Mouse (Mus musculus) gastrocnemius, postnatal 25 days (tissue): Measurements from ENCODE around the gene Akt2. TPM values are rescaled to one million over a fixed set of nuclear protein-coding genes. Genes with fewer than 3 reads are reported as not detected.

Source experiments
- DNase-seq: peaks from one replicate; pipeline ENCODE4 v3.0.0; 2022
- long read RNA-seq, 2 experiments: library from polyadenylated mRNA; stranded (forward); transcript quantifications; one replicate each; pipeline ENCODE4 v2.0.0; 2021
- total RNA-seq, 2 experiments: library from RNA; stranded (reverse); gene quantifications; 1 replicate in 1 of 2; 2 replicates in 1 of 2; pipeline ENCODE4 v1.2.3; 2021

The Akt2 gene
- total RNA-seq = 100 to 1,000 TPM; 135 to 147 TPM
- long read RNA-seq, experiment 1, full-length matches to known transcripts = 54 of 122 reads
- long read RNA-seq, experiment 1, partial matches to known transcripts = 60 of 122 reads
- long read RNA-seq, experiment 1, other reads (novel, unspliced or antisense) = 8 of 122 reads
- long read RNA-seq, experiment 2, full-length matches to known transcripts = 66 of 141 reads
- long read RNA-seq, experiment 2, partial matches to known transcripts = 63 of 141 reads
- long read RNA-seq, experiment 2, other reads (novel, unspliced or antisense) = 12 of 141 reads

DNA sequence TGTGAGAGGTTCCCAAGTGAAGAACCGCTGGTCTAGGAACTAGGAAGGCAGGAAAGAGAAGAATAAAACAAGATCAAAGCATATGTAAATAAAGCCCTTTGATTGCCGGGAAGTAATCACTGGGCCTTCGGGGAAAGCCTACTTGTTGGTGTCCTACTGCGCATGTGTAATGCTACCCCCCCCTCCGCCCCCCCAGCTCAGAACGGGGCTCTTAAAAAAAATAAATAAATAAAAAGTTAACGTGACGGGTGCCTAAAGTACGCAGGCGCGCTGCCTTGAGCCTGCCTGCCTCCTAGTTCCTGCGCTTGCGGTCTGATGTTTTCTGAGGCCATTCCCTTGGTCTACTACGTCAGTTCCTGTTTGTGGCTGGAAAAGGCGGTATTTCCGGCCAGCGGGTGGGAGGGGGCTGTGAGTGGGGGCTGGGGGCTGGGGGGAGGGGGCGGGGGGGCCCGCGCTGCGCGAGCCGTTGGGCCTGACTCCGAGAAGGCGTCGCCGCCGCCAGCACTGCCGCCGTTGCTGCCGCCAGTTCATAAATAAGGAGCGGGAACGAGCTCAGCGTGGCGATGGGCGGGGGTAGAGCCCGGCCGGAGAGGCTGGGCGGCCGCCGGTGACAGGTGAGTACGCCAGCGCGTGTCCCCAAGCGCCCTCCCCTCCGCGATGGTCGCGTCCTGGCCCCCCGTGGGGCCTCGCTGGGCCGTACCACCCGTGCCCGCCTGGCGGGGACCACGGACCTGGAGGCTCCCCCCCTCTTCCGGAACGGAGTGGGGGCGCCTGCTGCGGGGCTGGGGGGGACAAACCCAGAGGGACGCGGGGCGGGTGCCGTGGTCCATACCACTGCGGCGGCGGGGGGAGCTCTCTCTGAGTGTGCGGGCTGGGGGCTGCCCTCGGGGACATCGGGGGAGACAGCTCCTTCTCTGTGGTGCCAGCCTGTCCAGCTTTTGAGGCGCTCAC lies at the start of gene Akt2:
Gene Akt2 (plus strand): TSS at position 287 of the 951 bp plus-strand sequence.
- peak; percentile 92 for DNase-seq

DNA sequence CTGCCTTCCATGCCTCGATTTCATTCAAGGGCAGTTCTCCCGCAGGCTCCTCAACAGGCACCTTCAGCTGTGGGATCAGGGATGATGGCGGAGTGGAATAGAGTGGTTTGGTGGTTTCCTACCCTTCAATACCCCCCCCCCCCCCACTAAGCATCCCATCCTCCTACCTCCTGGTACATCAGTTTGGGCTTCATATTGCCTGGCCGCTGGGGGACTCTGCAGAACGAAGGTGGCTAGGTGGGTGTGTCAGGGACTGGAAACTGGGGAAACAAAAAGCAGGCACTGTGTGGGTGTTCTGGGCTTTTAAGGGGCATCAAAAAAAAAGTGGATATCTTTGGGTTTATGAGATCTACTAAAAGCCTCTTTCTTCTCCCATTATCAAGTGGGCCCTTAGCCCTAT lies 49.4 kb upstream of the Akt2 start:
- DNase-seq = no peak

DNA sequence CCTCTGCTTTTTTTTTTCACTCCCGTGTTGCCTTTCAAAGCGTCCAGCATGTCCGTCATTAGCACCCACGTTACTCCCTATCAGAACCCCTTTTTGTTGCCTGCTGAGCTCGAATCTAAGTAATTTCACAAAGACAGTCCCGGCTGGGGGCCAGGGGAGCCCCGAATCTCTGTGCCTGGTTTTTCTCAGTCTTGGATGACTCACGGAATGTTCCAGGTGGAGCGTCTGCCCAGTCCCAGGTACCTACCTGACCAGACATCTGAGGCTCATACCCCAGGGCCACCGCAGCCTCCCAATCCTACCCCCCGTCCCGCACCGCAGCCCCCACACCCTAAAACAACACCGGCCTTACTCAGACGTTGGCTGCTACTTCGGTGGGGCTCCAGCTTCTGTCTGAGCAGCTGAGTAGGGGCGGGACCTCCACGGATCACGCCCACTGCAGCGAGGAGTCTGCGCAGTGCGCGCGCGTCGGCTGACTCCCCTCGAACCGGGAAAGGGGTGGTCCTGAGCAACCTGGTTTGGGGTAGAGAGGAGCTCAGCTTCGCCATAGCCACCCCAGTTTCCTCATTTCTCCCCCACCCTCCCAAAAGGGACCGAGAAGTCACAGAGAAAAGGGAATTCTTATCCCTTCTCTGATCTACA lies 48.8 kb upstream of the Akt2 start:
- peak; percentile 76 for DNase-seq

DNA sequence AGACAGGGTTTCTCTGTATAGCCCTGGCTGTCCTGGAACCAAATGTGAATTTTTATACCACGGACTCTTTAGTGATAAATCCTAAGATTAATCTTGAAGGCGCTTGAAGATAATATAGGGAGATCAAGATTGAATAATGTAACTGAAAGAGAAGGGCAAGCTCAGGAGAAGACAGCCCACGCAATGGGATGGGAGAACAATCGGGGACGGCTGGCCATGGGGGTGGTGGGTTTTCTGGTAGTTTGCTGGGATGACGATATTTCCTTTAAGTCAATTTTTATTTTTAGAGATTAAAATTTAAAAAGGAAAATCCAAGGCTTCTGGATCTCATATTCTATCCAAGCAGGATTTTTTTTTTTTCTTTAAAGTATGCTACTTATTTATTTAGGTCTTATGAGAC lies 48.3 kb upstream of the Akt2 start:
- no peak for DNase-seq

DNA sequence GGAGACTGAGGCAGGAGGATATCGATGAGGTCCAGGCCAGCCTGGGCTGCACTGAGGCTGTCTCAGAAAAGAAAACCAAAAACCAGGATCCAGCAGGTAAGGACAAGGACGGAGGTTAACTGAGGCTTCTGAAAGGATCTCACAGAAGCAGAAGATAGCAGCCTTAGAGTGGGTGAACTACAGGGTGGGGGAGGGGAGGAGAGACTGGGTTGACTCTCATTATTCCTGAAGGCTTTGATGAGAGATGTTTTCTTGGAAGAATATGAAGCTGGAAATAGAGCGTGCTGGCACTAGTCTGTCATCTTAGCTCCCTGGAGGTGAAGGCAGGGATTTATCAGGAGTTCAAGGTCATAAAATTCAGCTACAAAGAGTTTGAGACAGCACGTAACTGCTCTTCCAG lies 47.5 kb upstream of the Akt2 start:
- no peak for DNase-seq

DNA sequence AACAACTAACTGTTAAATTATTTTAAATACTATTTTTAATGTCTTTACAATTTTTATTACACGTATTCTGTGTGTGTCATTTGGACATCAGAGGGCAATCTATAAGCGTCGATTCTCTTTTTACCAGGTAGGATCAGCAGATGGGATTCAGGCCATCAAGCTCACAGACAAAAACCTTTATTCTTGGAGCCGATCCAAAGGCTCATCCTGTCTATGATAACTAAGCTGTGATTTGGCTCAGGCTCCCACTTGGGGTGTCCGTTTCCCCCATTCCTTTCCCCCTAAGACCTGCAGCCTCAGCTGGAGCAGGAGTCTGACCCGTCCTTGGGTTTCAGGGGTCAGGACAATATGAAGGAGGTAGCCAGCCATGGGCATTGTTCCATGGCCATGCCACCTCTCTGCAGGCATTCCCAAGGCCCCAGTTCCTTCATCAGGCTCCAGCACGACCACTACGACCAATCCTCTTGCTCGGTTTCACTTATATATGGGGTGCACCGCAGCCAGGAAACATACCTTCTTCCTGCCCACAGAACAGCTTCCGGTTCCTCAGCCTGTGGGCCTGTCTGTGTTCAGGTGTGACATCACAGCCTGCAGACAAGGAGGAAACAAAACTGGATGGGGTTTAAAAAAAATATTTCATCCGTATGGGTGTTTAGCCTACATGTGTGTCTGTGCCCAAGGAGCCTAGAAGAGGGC lies 46.5 kb upstream of the Akt2 start:
- no peak for DNase-seq

DNA sequence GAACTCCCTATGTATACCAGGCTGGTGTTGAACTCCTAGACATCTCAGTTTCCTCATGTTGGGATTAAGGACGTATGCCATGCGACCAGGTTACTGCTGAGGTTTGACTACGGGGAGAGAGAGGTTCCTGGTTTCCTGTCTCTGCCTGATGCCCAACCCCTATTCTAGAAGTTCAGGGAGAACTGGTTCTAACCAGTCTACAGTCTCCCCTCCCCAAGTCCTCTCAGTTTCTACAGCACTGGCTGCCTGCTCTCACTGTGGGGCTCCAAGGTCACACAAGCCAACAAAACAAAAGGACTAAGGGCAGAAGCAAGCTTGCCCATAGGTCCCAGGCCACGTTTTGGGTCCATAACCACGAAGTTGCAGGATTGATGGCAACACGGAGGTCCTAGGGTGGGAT lies 41.8 kb upstream of the Akt2 start:
- no peak for DNase-seq

DNA sequence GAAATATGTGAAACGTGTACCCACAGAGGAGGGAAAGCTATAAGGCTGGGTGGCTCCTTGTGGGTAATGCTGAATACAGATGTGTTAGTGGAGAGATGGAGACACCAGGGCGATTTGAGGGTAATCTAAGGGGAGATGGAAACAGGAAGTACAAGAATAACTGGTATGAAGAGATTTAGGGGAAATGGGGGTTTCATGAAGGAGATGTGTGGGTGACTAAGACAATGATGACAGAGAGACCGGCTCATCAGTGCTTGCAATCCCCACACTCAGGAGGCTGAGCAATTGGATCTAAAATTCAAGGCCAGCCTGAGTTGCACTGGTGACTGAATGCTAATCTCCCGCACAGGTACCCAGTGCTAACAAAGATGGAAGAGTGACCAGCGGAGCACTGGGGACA lies 39.3 kb upstream of the Akt2 start:
- DNase-seq = no peak

DNA sequence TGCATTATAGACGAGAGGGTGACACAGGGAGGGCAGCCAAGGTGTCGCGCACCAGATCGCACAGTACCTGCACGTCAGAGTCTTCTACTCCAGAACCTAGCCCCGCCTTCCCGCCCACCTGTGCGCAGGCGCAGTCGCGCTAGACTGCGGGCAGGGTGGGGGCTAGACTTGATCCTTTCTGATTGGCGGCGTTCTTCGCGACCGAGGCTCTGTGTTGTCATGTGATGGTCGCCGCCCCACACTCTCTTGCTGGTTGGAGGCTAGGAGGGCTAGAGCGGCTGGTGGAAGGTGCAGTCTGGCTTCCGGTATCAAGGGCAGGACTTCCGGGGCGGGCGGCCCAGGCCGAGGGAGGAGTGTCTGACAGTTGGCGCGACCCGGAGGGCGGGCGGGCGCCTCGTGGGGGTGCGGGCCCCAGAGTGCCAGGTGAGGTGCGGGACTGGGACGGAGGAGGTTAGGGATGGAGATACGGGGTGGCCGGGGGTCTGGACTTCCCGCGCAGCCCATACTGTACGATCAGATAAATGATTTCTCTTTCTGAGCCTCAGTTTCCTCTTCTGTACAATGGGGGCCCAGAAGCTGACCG lies 38.3 kb upstream of the Akt2 start, which contains the start of the genes Pld3 and 2310022A10Rik:
Gene Pld3 (minus strand): TSS at position 288 of the 583 bp plus-strand sequence.
Gene 2310022A10Rik (plus strand): TSS at position 303 of the 583 bp plus-strand sequence.
- DNase-seq = peak; percentile 96

DNA sequence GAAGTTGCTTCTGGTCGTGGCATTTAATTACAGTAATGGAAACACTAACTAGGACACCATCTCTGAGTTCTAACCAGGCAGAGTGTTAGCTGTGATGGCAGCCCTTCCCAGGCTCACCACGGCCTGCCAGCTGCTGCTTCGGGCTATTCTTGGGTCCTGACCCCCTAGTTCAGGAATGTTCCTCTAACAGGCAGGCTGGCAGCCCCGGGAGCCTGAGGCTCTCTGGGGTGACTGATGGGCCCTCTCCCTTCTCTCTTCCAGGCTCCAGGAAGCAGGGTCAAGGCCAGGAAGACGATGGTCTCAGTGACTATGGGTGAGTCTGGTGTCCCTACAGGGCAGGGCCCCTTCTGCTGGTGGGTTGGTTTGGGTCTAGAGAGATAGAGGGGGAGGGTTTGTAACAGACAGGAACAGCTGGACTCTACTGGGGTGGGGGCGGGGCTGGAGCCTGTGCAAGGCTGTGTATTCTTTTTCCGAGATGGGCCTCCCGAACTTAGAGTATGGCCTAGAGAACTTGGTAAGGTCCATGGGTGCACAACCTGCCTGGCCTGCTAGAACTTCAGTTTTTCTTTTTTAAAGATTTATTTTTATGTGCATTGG lies 31.0 kb upstream of the Akt2 start:
- peak; percentile 85 for DNase-seq

DNA sequence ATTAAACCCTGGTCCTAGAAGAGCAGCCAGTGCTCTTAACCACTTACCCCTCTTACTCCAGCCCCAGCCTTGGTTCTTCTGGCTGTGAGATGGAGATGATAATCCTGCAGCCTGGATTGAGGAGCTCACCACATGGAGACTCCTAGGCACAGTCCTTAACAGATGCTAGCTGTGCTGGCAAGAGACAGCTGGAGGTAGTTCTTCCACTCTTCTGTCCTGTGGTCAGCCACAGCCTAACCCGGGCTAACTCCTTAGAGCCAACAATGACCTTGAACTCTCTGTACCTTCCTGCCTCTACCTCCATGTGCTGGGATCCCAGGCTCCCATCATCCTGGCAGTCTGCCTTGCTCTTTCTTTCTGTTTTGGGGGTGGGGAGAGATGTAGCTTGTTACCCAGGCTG lies 30.4 kb upstream of the Akt2 start:
- no peak for DNase-seq

DNA sequence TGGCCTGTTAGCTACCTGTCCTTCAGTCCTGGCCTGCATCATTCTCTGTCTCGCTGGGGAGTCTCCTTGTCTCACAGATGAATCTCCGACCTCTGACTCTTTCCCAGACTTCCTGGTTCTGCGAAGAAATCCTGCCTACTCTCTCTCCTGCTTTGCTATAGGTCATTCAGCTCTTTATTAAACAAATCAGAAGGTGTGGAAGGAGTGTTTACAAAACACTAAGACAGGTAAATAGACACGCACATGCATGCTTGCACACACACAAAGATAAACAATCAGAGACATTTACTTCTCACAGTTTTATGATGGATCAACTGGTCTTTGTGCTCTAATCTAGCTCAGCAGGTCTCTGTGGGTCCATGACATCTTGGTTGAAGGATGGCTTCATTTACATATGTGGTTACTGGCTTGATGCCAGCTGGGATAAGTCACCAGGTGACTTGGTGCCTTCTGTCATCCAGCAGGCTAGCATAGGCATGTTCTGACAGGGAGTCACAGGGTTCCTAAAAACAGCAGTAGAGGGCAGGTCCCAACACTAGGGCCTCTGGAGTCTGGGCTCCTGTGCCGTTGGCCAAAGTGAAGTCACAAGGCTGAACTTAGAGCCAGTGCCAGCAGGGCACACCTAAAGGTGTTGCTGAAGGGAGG lies 21.6 kb upstream of the Akt2 start:
- DNase-seq = no peak

DNA sequence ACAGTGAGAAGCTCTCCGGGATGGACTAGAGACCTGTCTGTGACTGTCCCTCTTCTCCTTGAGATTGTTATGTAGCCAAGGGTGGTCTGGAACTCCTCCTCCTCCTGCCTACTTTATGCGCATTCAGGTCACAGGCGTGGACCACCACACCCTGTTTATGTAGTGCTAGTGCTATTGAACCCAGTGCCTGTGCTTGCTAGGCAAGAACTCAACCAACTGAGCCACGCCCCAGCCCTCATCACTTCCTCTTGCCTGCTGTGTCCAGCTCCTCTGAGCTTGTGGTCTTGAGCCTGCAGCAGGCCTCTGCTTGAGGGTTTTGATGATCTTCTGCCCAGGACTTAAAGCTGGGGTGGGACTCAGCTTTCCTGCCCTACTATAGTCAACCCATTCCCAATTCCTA lies 19.2 kb upstream of the Akt2 start:
- no peak for DNase-seq

DNA sequence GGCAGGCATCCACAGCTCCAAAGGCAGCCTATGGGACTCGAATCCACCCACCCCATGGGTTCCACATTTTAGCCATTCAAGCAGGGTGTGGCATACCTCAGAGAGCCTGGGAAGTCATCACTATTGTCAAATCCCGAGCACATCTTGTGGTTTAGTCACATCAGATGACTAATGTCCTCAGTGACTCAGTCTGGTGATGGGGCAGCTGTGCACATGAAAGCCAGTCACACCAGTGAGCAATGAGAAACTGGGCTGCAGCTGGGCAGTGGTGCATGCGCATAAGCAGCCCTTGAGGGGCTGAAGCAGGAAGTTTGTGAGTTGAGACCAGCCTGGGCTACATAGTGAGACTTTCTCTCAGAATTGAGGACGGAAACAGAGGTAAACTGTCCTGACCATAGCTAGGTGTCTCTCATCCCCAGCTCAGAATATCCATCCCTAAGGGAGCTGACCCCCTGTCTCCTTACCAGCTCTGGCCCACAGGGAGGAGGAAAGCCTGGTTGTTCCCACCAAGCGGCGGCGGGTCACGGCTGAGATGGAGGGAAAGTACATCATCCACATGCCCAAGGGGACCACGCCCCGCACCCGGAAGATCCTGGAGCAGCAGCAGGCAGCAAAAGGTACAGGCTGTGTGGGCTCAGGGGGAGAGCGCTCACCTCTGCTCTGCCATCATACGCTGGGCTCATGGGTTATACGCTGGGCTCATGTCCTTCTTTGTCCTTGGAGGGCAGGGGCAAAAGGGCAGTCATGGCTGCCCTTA lies 17.1 kb upstream of the Akt2 start:
- no peak for DNase-seq

DNA sequence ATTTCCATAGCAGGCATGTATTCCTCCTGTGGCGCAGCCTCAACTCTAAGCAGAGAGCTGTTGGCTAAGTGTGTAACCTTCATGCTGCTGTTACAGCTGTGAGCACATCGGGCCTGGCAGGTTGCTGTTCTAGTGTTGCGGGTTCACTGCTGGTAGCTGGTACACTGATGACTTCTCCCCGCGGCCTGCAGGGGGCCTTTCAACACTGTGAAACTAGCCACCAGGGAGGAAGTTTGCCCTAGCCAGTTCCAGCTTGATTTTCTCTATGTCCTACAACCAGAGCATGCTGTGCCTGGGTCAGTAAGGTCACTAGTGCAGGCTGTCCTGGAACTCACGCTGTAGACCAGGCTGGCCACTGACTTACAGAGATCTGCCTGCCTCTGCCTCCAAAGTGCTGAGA lies 14.4 kb upstream of the Akt2 start:
- DNase-seq = peak; percentile 41

DNA sequence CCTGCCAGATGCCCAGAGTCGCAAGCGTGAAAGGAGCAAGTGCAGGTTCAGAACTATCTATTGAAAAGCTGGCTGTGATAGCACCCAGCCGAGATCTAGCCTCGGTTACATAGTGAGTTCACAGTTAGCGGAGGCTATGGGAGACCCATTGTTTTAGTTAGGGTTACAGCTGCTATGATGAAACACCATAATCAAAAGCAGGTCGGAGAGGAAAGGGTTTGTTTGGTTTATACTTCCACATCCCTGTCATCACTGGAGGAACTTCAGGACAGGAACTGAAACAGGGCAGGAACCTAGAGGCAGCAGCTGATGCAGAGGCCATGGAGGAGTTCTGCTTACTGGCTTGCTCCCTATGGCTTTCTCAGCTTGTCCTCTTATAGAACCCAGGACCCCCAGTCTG lies 13.8 kb upstream of the Akt2 start:
- no peak for DNase-seq

DNA sequence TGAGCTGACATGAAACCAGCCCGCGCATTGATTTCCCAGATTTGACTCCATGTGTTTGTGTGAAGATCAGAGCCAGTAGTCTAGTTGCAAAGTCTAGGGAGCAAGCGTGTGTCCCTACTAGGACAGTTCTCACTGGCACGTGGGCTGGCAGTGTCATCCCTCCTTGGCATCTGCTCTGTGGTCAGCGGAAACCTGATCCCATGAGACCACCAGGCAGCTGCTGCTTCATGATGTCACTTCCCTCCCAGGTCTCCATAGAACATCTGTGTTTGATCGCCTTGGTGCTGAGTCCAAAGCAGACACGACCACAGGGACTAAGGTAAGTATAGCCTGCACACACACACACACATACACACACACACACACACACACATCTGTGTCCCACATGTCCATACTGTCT lies 12.9 kb upstream of the Akt2 start:
- no peak for DNase-seq

DNA sequence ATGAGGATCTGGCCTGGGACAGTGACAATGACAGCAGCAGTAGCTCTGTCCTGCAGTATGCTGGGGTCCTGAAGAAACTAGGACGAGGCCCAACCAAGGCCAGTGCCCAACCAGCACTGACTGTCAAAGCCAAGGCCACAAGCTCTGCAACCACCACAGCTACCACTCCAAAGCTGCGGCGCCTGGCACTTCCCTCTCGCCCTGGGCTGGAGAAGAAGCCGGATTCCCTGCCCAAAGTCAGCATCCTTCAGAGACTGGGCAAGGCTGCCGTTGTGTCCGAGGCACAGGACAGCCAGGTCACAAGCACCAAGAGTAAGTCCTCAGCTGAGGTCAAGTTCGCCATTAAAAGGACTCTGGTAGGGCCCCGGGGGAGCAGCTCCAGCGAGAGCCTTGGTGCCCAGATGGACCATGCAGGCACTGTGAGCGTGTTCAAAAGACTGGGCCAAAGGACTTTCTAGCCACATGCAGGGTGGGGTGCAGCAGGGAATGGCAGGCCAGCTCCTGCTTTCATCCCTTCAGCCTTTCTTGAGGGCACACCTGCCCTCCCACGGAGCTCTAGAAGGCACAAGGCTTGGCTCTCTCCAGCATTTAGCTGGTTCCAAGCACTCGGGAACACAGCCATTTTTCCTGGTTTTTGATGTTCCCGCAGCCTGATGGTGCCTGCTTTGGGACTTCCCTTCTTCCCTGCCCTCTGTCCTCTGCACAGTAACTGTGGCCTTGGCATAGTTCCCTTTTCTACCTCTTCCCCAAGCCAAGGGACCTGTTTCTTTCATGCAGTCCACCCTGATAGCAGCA lies 10.8 kb upstream of the Akt2 start:
- no peak for DNase-seq

DNA sequence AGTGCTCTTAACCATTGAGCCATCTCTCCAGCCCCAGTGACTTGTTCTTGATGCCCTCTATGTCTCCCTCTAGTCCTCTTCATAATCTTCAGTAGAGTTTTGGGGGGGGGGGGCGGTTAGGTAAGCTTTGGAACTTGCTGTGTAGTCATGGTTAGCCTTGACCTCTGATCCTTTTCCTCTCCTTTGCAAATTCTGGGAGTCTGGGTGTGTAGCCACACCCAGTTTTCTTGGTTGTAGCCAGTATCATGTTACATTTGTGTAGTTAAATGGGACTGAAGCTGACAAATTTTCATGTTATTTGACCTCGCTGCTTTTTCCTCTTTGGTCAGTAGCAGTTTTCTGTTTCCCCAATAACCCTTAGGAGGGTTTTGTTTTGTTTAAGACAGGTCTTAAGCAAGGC lies 4.5 kb upstream of the Akt2 start:
- DNase-seq = no peak
